Mouse (Mus musculus) erythroblast, embryonic 14.5 days (primary cell): ENCODE results near the gene Gadl1. TPM values are rescaled to one million over a fixed set of nuclear protein-coding genes. Genes with fewer than 3 reads are reported as not detected.

Experiments
- H3K27me3 ChIP-seq: 2 replicates; pipeline ENCODE4 v1.6.1; 2012; ENCODE audit warnings: inconsistent platforms; ENCODE audit not compliant: control insufficient read depth
- H3K36me3 ChIP-seq: 2 replicates; pipeline ENCODE4 v1.6.1; 2012; ENCODE audit warnings: mild to moderate bottlenecking, inconsistent platforms; ENCODE audit not compliant: control insufficient read depth
- H3K4me1 ChIP-seq: 2 replicates; pipeline ENCODE4 v1.6.1; 2012; ENCODE audit warnings: inconsistent platforms; ENCODE audit not compliant: control insufficient read depth
- H3K4me3 ChIP-seq: replicated peaks from 2 replicates; pipeline ENCODE3; 2012; ENCODE audit warnings: moderate library complexity, mild to moderate bottlenecking, inconsistent platforms
- H3K9me3 ChIP-seq: 2 replicates; pipeline ENCODE4 v1.6.1; 2012; ENCODE audit warnings: low read length, inconsistent platforms, mixed read lengths; ENCODE audit not compliant: control insufficient read depth
- GATA1 ChIP-seq: IDR thresholded peaks from 2 replicates; pipeline ENCODE4 v1.6.1; 2012; ENCODE audit warnings: low read length, inconsistent platforms, mixed read lengths
- TAL1 ChIP-seq: IDR thresholded peaks from 3 replicates; pipeline ENCODE4 v1.6.1; 2012; ENCODE audit warnings: low read length, inconsistent platforms, mixed read lengths
- polyA plus RNA-seq: library from polyadenylated mRNA; stranded (reverse); fragments of >175 nt; gene quantifications from 2 replicates; pipeline ENCODE4 v1.2.3, GENCODE M21; 2012

Gene Gadl1
- polyA plus RNA-seq, result not detected in 2 replicates

- Histone ChIP-seq H3K9me3 (no peaks in the 10 kb centered on the region), H3K4me1 (no peaks in the 10 kb centered on the region)
- TF ChIP-seq TAL1, result no peak
- TF ChIP-seq GATA1, result no peak
These were observed at the start of gene Gadl1 for GRCm38 (mm10) chr9:115909155-115909554. TSS of gene Gadl1 (plus strand) at chr9:115909455.

GRCm38 (mm10) chr9:115862802-115863201, 46.5 kb upstream of the Gadl1 start:
- Histone ChIP-seq H3K9me3 (peaks cover 5% of the 10 kb centered on the region; the same call in 1 of the 2 replicates), H3K27me3 (no peaks in the 10 kb centered on the region), H3K36me3 (no peaks in the 10 kb centered on the region), H3K4me1 (peaks cover 10% of the 10 kb centered on the region), H3K4me3 (no peak overlapping the region)
- TF ChIP-seq TAL1, result no peak
- no peak for TF ChIP-seq GATA1

More at GRCm38 (mm10) chr9:115909155-115909554, at the start of gene Gadl1:
- Histone ChIP-seq H3K36me3 (no peaks in the 10 kb centered on the region), H3K4me3 (no peak within 1 kb of the TSS), H3K27me3 (no peaks in the 10 kb centered on the region; the same call in 1 of the 2 replicates)

- Histone ChIP-seq H3K36me3 (no peaks in the 10 kb centered on the region), H3K27me3 (no peaks in the 10 kb centered on the region), H3K4me1 (peaks cover 10% of the 10 kb centered on the region), H3K9me3 (peaks cover 5% of the 10 kb centered on the region; the same call in 1 of the 2 replicates), H3K4me3 (no peak overlapping the region)
- TF ChIP-seq GATA1, result no peak
- TF ChIP-seq TAL1, result no peak
These were observed 45.9 kb upstream of the Gadl1 start for GRCm38 (mm10) chr9:115863326-115863725.

- H3K9me3 ChIP-seq, result peaks cover 6% of the 10 kb centered on the region
- peaks cover 10% of the 10 kb centered on the region for H3K4me1 ChIP-seq
- TF ChIP-seq TAL1, result no peak
- TF ChIP-seq GATA1, result no peak
- no peak overlapping the region for H3K4me3 ChIP-seq
- H3K36me3 ChIP-seq, result no peaks in the 10 kb centered on the region
- no peaks in the 10 kb centered on the region for H3K27me3 ChIP-seq
These were observed 42.0 kb upstream of the Gadl1 start for GRCm38 (mm10) chr9:115867277-115867676.

DNA sequence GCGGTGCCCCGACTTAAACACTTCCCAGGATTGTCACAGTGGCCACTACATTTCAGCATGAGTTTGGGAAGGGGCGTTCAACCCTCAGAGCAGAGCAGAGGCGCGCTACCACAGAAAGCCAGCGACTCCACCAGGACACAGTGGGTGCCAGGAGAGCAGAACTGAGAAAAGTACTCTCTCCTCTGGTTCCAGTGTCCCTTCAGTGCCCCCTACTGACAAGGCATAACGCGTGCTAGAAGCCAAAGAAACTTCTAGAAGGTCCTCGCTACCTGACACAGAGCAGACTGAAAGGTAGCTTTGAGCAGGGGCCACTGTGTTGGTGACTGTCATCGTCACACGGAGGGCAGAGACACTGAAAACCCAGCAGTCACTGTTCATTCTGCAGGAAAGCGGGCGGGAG, 39.1 kb upstream of the Gadl1 start:
- Histone ChIP-seq H3K27me3 (no peaks in the 10 kb centered on the region), H3K4me3 (no peak overlapping the region), H3K9me3 (peaks cover 7% of the 10 kb centered on the region), H3K4me1 (no peaks in the 10 kb centered on the region), H3K36me3 (no peaks in the 10 kb centered on the region)
- TF ChIP-seq GATA1 (no peak), TAL1 (no peak)

DNA sequence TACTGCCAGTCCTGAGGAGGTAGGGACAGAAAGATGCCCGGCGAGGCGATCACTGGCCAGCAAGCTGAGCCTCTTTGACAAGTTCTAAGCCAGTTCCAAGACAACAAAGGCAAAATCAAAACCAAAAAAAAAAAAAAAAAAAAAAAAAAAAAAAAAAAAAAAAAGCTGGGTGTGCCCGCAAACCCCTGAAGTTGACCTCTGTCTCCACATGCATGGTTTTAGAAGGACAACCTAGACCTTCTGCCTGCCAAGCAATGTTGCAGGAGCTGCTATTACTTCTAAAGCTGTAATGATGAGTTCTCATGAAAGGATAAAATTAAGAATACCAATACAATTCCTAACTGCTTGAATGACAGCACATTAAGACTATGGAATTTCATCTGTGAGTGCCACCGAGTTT, 38.6 kb upstream of the Gadl1 start:
- no peaks in the 10 kb centered on the region for H3K4me1 ChIP-seq
- no peaks in the 10 kb centered on the region for H3K27me3 ChIP-seq
- H3K9me3 ChIP-seq, result peaks cover 7% of the 10 kb centered on the region
- no peaks in the 10 kb centered on the region for H3K36me3 ChIP-seq
- H3K4me3 ChIP-seq, result no peak overlapping the region
- TF ChIP-seq GATA1 (no peak), TAL1 (no peak)

DNA sequence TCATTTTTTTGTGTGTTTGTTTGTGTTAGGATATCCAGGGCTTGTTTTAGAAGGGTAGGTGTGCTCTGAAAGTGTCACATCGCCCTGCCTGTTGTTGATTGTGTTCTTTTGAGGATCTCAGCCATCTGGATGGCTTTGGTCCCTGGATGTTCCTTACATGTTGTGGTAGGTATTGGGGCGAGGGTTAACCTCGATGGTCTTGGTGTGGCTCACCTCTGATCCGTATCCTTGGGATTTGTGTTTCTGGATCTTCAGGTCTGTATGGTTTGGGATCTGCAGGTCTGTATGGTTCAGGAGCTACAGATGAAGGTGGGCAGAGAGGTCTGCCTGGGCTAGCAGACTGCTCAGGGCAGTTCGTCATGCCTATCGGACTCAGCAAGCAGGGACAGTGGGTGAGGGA, 28.8 kb upstream of the Gadl1 start:
- no peaks in the 10 kb centered on the region for H3K4me1 ChIP-seq
- H3K27me3 ChIP-seq, result no peaks in the 10 kb centered on the region
- no peaks in the 10 kb centered on the region for H3K36me3 ChIP-seq
- no peak overlapping the region for H3K4me3 ChIP-seq
- TF ChIP-seq GATA1 (no peak), TAL1 (no peak)
- no peaks in the 10 kb centered on the region for H3K9me3 ChIP-seq

GRCm38 (mm10) chr9:115881137-115881536, 28.1 kb upstream of the Gadl1 start:
- TF ChIP-seq TAL1 (no peak), GATA1 (no peak)
- no peak overlapping the region for H3K4me3 ChIP-seq
- H3K27me3 ChIP-seq, result no peaks in the 10 kb centered on the region
- no peaks in the 10 kb centered on the region for H3K9me3 ChIP-seq
- no peaks in the 10 kb centered on the region for H3K36me3 ChIP-seq
- H3K4me1 ChIP-seq, result no peaks in the 10 kb centered on the region

- H3K4me3 ChIP-seq, result no peak overlapping the region
- TF ChIP-seq TAL1 (no peak), GATA1 (no peak)
- H3K36me3 ChIP-seq, result no peaks in the 10 kb centered on the region
- H3K27me3 ChIP-seq, result no peaks in the 10 kb centered on the region
- peaks cover 3% of the 10 kb centered on the region; the same call in 1 of the 2 replicates for H3K9me3 ChIP-seq
- no peaks in the 10 kb centered on the region for H3K4me1 ChIP-seq
These were observed 26.5 kb upstream of the Gadl1 start for GRCm38 (mm10) chr9:115882627-115883200.

DNA sequence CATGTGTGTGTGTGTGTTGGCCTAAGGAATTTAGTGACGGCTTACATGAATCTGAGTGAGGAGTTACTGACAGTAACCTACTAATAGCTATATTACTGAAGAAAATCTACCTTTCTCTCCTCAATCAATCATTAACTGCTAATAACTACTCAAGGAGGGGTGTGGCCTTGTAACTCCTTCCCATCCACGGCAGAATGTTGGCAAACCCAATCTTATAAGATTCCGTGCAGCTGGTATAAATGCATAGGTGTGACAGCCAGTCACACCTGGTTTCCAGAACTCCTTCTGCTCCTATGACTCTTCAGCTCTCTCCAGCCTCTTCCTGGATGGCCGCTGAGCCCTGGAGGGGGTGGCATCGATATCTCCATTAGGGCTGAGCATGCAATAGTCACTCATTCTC, 25.8 kb upstream of the Gadl1 start:
- no peaks in the 10 kb centered on the region for H3K4me1 ChIP-seq
- TF ChIP-seq TAL1, result no peak
- no peak for TF ChIP-seq GATA1

More for the DNA sequence above, 25.8 kb upstream of the Gadl1 start:
- no peaks in the 10 kb centered on the region for H3K27me3 ChIP-seq
- H3K9me3 ChIP-seq, result peaks cover 3% of the 10 kb centered on the region; the same call in 1 of the 2 replicates
- no peak overlapping the region for H3K4me3 ChIP-seq
- no peaks in the 10 kb centered on the region for H3K36me3 ChIP-seq
